Mouse (Mus musculus): ENCODE measurements around the gene Myo19.

GRCm38 (mm10) chr11:84956400-84956799, 76.5 kb downstream of the Myo19 start:
- TF ChIP-seq CTCF (conservative IDR thresholded peaks at IDR 0.05; ENCODE audit: low read length), result no peak
- TF ChIP-seq POU5F1 (IDR thresholded peaks at IDR 0.05; ENCODE audit: borderline replicate concordance, low read length), result no peak

Measured in E14TG2a.4 (cell line).